Mouse (Mus musculus) heart, embryonic 11.5 days (tissue): ENCODE measurements at regions not wholly inside any gene's neighbourhood (a gene's known extent, or its start where the extent isn't known, plus 50 kb on each side); places are given as distances from the start of the nearest gene placed in this dataset.
A peak's percentile ranks its signal among the peaks of the same experiment; 100 is the strongest.

Experiments used
- ATAC-seq: fragments of 200-750 bp; cut with Nextera tagmentation; replicated peaks from 2 replicates; pipeline ENCODE4 v1.8.0; 2017; ENCODE audit warnings: moderate library complexity; ENCODE audit not compliant: insufficient number of reproducible peaks, low FRiP score, low TSS enrichment
- H3K27ac ChIP-seq: fragments of 300-500 bp; sonication (generic); 2 replicates; pipeline ENCODE4 v1.5.1; 2014; ENCODE audit warnings: mild to moderate bottlenecking, low read depth, low read length
- H3K27me3 ChIP-seq: fragments of 300-500 bp; sonication (generic); 2 replicates; pipeline ENCODE4 v1.6.1; 2014; ENCODE audit warnings: mild to moderate bottlenecking, low read length, mixed read lengths; ENCODE audit not compliant: control insufficient read depth, insufficient read depth
- H3K36me3 ChIP-seq: fragments of 300-500 bp; sonication (generic); 2 replicates; pipeline ENCODE4 v1.6.1; 2014; ENCODE audit warnings: mild to moderate bottlenecking, low read length, moderate library complexity, mixed read lengths; ENCODE audit not compliant: control insufficient read depth, insufficient read depth
- H3K4me1 ChIP-seq: fragments of 300-500 bp; sonication (generic); 2 replicates; pipeline ENCODE4 v1.6.1; 2014; ENCODE audit warnings: low read length; ENCODE audit not compliant: control insufficient read depth, insufficient read depth
- H3K4me2 ChIP-seq: fragments of 300-500 bp; sonication (generic); 2 replicates; pipeline ENCODE4 v1.6.1; 2014; ENCODE audit warnings: mild to moderate bottlenecking, moderate library complexity
- H3K4me3 ChIP-seq: fragments of 300-500 bp; sonication (generic); 2 replicates; pipeline ENCODE4 v1.5.1; 2014; ENCODE audit warnings: low read depth, low read length
- H3K9ac ChIP-seq: fragments of 300-500 bp; sonication (generic); 2 replicates; pipeline ENCODE4 v1.6.1; 2014; ENCODE audit warnings: mild to moderate bottlenecking, low read depth, low read length, moderate library complexity
- H3K9me3 ChIP-seq: fragments of 300-500 bp; sonication (generic); replicated peaks from 2 replicates; pipeline ENCODE4 v1.6.1; 2016; ENCODE audit warnings: low read length; ENCODE audit not compliant: control insufficient read depth
- WGBS: fragments of 180-500 bp; shearing (Covaris S2); extraction: QIAGEN DNeasy Blood & Tissue Kit; methylation state at CpG from one replicate; pipeline ENCODE4 v1.1.7; 2014; ENCODE audit not compliant: insufficient replicate concordance; 5-methylcytosine and 5-hydroxymethylcytosine counted together

- H3K9me3 ChIP-seq = no peaks in the 10 kb centered on the region
- no peak overlapping the region for H3K4me2 ChIP-seq
- no peak overlapping the region for H3K4me3 ChIP-seq
- no peaks in the 10 kb centered on the region for H3K4me1 ChIP-seq
- no peak overlapping the region for H3K9ac ChIP-seq
- no peaks in the 10 kb centered on the region for H3K36me3 ChIP-seq
- 78% methylated on average over 4 of the region's 4 CpGs for WGBS
- no peak overlapping the region for H3K27ac ChIP-seq
- no peaks in the 10 kb centered on the region for H3K27me3 ChIP-seq
- no peak for ATAC-seq
These were observed 692.4 kb downstream of the Gm9008 start for GRCm38 (mm10) chr6:75805223-75805622.

GRCm38 (mm10) chr6:75799993-75800392, 697.6 kb downstream of the Gm9008 start:
- H3K4me3 ChIP-seq = no peak overlapping the region
- H3K4me1 ChIP-seq = no peaks in the 10 kb centered on the region
- no peak overlapping the region for H3K9ac ChIP-seq
- H3K9me3 ChIP-seq = no peaks in the 10 kb centered on the region
- H3K4me2 ChIP-seq = no peak overlapping the region
- H3K27ac ChIP-seq = no peak overlapping the region
- 75% methylated on average over 3 of the region's 3 CpGs for WGBS
- no peak for ATAC-seq
- H3K27me3 ChIP-seq = no peaks in the 10 kb centered on the region
- H3K36me3 ChIP-seq = no peaks in the 10 kb centered on the region

GRCm38 (mm10) chr6:75799546-75799945, 698.0 kb downstream of the Gm9008 start:
- no peaks in the 10 kb centered on the region for H3K36me3 ChIP-seq
- 61% methylated on average over 2 of the region's 2 CpGs for WGBS
- ATAC-seq = no peak

GRCm38 (mm10) chr6:75782680-75783079, 714.9 kb downstream of the Gm9008 start:
- Histone ChIP-seq H3K27me3 (no peaks in the 10 kb centered on the region), H3K4me1 (no peaks in the 10 kb centered on the region), H3K36me3 (no peaks in the 10 kb centered on the region), H3K9ac (no peak overlapping the region), H3K4me2 (peak overlapping the region; percentile 39), H3K27ac (no peak overlapping the region), H3K9me3 (no peaks in the 10 kb centered on the region), H3K4me3 (0 out of 2 replicates have a peak overlapping the region, but pooled peaks have one; percentile 5)
- 48% methylated on average over 20 of the region's 20 CpGs for WGBS
- no peak for ATAC-seq

More at GRCm38 (mm10) chr6:75799546-75799945, 698.0 kb downstream of the Gm9008 start:
- no peaks in the 10 kb centered on the region for H3K4me1 ChIP-seq
- no peaks in the 10 kb centered on the region for H3K9me3 ChIP-seq
- no peak overlapping the region for H3K4me3 ChIP-seq
- H3K27me3 ChIP-seq = no peaks in the 10 kb centered on the region
- H3K4me2 ChIP-seq = no peak overlapping the region
- no peak overlapping the region for H3K27ac ChIP-seq
- H3K9ac ChIP-seq = no peak overlapping the region

- no peaks in the 10 kb centered on the region for H3K4me1 ChIP-seq
- no peak for ATAC-seq
- no peak overlapping the region for H3K27ac ChIP-seq
- no peak overlapping the region for H3K4me3 ChIP-seq
- no peak overlapping the region for H3K9ac ChIP-seq
- no peaks in the 10 kb centered on the region for H3K27me3 ChIP-seq
- H3K36me3 ChIP-seq = no peaks in the 10 kb centered on the region
- 72% methylated on average over 4 of the region's 4 CpGs for WGBS
- H3K9me3 ChIP-seq = no peaks in the 10 kb centered on the region
- no peak overlapping the region for H3K4me2 ChIP-seq
These were observed 734.5 kb downstream of the Gm9008 start for GRCm38 (mm10) chr6:75763041-75763440.

GRCm38 (mm10) chr6:75756184-75756583, 741.4 kb downstream of the Gm9008 start:
- Histone ChIP-seq H3K36me3 (no peaks in the 10 kb centered on the region), H3K9ac (no peak overlapping the region), H3K27me3 (no peaks in the 10 kb centered on the region), H3K4me2 (no peak overlapping the region), H3K27ac (no peak overlapping the region), H3K9me3 (no peaks in the 10 kb centered on the region), H3K4me3 (no peak overlapping the region), H3K4me1 (no peaks in the 10 kb centered on the region)
- WGBS = 68% methylated on average over 2 of the region's 2 CpGs
- ATAC-seq = no peak
